Mouse (Mus musculus): ENCODE measurements around the gene Jmjd1c. TPM values are rescaled to one million over a fixed set of nuclear protein-coding genes. Genes with fewer than 3 reads are reported as not detected.

Jmjd1c gene
- polyA plus RNA-seq, 1 experiment from 2014 or later, result 10.9 TPM

DNA sequence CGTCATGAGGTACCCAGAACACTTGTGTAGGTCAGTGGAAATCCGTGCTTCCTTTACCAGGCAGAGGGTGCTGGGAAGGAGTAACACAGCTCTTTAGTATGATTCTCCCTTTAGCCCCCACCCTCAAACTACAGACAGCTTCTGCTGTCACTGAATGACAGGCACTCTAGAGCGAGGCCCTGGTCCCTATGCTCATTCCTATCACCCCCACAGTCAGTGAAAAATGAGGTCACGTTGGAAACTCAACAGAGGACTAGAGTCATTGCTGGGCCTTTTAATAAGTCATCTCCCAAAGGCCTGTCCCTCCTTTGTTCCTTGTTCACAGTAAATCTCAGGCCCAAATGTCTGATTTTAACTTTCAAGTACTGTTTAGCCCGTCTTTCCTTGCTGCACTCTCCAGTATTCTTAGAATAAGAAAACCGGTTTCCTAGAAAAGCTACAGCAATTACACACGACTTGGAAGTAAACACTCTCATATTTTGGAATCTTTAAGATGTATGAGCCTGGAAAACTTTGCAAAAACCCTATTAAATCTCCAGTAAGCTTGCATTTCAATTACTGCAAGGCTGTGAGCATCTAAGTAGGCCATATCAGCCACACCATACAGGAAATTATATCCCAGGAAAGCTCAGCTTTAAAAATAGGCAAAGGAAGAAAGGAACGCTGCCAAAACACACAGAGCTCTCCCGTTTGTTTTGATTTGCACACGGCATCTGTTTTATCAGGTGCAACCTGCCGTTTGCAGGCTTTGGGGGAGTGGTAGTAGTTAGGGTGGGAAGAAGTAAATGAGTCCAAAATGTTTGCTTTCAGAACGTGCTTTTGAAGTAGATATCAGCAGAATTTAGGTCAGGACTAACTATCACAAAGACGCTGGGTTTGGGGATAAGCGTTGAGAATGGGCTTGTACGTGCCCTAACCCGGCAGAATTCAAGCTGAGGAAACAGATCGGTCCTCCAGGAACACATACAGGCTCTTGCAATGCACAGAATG is 39.8 kb upstream of the Jmjd1c start:
- Histone ChIP-seq H3K36me3 (ENCODE audit: control insufficient read depth, insufficient read depth) (no peaks in the 10 kb centered on the region), H3K9me3 (replicated peaks; ENCODE audit: control insufficient read depth, low read length) (no peaks in the 10 kb centered on the region), H3K4me3 (ENCODE audit: low read depth, low read length) (peak overlapping the region; percentile 18; the same call in 1 of the 2 replicates), H3K27me3 (ENCODE audit: control insufficient read depth, insufficient read depth, low read depth, low read length) (no peaks in the 10 kb centered on the region), H3K27ac (ENCODE audit: low read length) (peak overlapping the region; percentile 29), H3K4me2 (ENCODE audit: low read depth, low read length) (peak overlapping the region; percentile 36), H3K4me1 (ENCODE audit: control insufficient read depth, low read depth, low read length) (peaks cover 14% of the 10 kb centered on the region), H3K9ac (ENCODE audit: low read depth, low read length) (no peak overlapping the region)
- WGBS (ENCODE audit: insufficient replicate concordance), result 35% methylated on average over 17 of the region's 17 CpGs
- ATAC-seq (ENCODE audit: low read depth), result peak; percentile 54

DNA sequence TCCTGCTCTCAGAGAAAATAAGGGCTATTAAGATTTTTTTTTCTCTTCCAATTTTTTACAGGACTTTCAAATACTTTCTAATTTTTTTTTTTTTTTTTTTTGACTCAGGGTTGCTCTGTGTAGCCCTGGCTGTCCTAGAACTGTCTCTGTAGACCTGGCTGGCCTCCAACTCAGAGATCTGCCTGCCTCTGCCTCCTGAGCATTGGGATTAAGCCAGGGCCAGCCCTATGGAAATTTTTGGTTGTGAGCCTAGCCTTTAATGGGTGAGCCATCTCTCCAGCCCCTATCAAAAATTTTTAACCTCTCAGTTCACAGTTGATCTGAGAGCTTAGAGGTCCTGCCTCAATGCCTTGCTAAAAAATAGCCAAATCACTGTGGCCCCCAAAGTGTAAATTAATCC is 38.7 kb upstream of the Jmjd1c start:
- peaks cover 11% of the 10 kb centered on the region for H3K4me1 ChIP-seq (ENCODE audit: control insufficient read depth, low read depth, low read length)
- no peak overlapping the region for H3K27ac ChIP-seq (ENCODE audit: low read length)
- H3K9ac ChIP-seq (ENCODE audit: low read depth, low read length), result no peak overlapping the region
- no peak overlapping the region for H3K4me2 ChIP-seq (ENCODE audit: low read depth, low read length)
- H3K4me3 ChIP-seq (ENCODE audit: low read depth, low read length), result no peak overlapping the region
- ATAC-seq (ENCODE audit: low read depth), result no peak
- H3K27me3 ChIP-seq (ENCODE audit: control insufficient read depth, insufficient read depth, low read depth, low read length), result no peaks in the 10 kb centered on the region
- H3K36me3 ChIP-seq (ENCODE audit: control insufficient read depth, insufficient read depth), result no peaks in the 10 kb centered on the region
- no peaks in the 10 kb centered on the region for H3K9me3 ChIP-seq (replicated peaks; ENCODE audit: control insufficient read depth, low read length)

DNA sequence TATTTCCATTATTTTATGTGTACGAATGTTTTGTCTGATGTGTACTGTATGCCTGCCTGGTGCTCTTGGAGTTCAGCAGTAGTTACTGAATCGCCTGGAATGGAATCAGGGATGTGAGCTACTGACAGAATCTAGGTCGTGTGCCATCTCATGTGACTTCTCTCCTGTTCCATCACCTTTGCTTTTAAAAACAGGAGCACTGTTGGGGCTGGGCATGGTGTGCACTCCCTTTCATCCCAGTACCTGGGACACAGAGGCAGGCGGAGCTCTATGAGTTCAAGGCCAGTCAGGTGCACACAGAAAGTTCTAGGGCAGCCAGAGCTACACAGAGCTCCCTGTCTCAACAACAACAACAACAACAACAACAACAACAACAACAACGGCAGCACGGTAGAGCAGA is 38.2 kb upstream of the Jmjd1c start:
- no peaks in the 10 kb centered on the region for H3K27me3 ChIP-seq (ENCODE audit: control insufficient read depth, insufficient read depth, low read depth, low read length)
- 82% methylated on average over 6 of the region's 6 CpGs for WGBS (ENCODE audit: insufficient replicate concordance)
- H3K4me2 ChIP-seq (ENCODE audit: low read depth, low read length), result no peak overlapping the region
- H3K4me1 ChIP-seq (ENCODE audit: control insufficient read depth, low read depth, low read length), result peaks cover 11% of the 10 kb centered on the region
- no peak overlapping the region for H3K4me3 ChIP-seq (ENCODE audit: low read depth, low read length)
- no peaks in the 10 kb centered on the region for H3K36me3 ChIP-seq (ENCODE audit: control insufficient read depth, insufficient read depth)
- H3K9me3 ChIP-seq (replicated peaks; ENCODE audit: control insufficient read depth, low read length), result no peaks in the 10 kb centered on the region
- H3K9ac ChIP-seq (ENCODE audit: low read depth, low read length), result no peak overlapping the region
- no peak for ATAC-seq (ENCODE audit: low read depth)
- H3K27ac ChIP-seq (ENCODE audit: low read length), result no peak overlapping the region

DNA sequence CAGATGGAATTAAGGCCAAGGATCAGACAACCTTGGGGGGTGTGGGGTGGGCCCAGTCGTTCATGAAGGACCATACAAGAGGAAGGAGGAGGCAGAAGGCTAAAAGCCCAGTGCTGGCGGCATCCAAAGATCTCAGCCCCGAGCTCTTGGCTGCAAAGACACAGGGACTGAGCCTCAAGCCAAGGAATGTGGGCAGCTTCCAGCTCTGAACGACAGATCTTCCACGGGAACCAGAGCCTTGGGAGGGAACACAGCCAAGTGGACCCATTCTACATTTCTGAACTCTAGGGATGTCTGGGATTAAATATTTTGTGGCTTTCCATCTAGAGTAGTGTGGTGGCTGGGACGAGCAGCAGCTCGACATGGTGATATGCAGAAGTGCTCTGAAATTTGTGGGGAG is 37.6 kb upstream of the Jmjd1c start:
- Histone ChIP-seq H3K4me1 (ENCODE audit: control insufficient read depth, low read depth, low read length) (peaks cover 11% of the 10 kb centered on the region), H3K4me3 (ENCODE audit: low read depth, low read length) (no peak overlapping the region), H3K9ac (ENCODE audit: low read depth, low read length) (no peak overlapping the region), H3K36me3 (ENCODE audit: control insufficient read depth, insufficient read depth) (no peaks in the 10 kb centered on the region), H3K4me2 (ENCODE audit: low read depth, low read length) (no peak overlapping the region), H3K27me3 (ENCODE audit: control insufficient read depth, insufficient read depth, low read depth, low read length) (no peaks in the 10 kb centered on the region), H3K9me3 (replicated peaks; ENCODE audit: control insufficient read depth, low read length) (no peaks in the 10 kb centered on the region), H3K27ac (ENCODE audit: low read length) (no peak overlapping the region)
- 69% methylated on average over 7 of the region's 7 CpGs for WGBS (ENCODE audit: insufficient replicate concordance)
- ATAC-seq (ENCODE audit: low read depth), result no peak

DNA sequence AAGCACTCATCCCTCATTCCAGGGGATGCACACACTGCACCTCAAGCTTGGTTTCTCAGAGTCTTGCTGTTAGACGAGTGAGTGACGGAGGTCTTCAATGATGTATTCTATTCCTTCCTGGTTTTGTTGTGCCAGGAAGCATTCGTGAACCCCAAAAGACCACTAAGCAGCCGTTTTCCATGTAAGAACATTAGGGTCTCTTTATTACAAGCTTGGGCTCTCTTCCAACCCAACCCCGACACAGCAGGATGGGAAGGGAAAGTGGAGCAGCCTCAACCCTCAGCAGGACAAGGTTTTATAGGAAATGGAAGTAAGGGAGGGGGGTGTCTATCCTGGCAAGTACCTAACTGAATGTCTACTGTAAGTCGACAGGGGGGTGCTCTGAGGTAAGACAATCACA is 37.2 kb upstream of the Jmjd1c start:
- Histone ChIP-seq H3K4me1 (ENCODE audit: control insufficient read depth, low read depth, low read length) (peaks cover 11% of the 10 kb centered on the region), H3K4me2 (ENCODE audit: low read depth, low read length) (no peak overlapping the region), H3K27me3 (ENCODE audit: control insufficient read depth, insufficient read depth, low read depth, low read length) (no peaks in the 10 kb centered on the region), H3K27ac (ENCODE audit: low read length) (no peak overlapping the region), H3K36me3 (ENCODE audit: control insufficient read depth, insufficient read depth) (no peaks in the 10 kb centered on the region), H3K4me3 (ENCODE audit: low read depth, low read length) (no peak overlapping the region), H3K9me3 (replicated peaks; ENCODE audit: control insufficient read depth, low read length) (no peaks in the 10 kb centered on the region), H3K9ac (ENCODE audit: low read depth, low read length) (no peak overlapping the region)
- ATAC-seq (ENCODE audit: low read depth), result no peak
- WGBS (ENCODE audit: insufficient replicate concordance), result 65% methylated on average over 6 of the region's 6 CpGs

DNA sequence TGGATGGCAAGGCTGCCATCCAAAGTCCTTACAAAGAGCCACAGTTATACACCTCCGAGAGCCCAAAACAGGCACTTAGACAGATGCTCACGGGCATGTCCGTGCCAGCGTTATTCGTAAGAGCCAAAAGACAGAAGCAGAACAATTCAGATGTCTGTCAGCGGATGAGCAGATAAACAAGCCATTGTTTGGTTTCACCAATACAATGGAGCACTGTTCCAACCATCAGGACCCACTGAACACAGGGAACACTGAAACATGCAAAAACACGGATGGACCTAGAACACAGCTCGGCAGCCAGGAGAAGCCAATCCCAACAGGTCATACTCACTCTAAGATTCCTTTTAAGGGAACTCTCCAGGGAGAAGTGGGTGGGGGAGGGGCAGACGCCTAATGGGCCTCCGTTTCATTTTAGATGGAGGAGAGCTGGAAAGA is 34.5 kb upstream of the Jmjd1c start:
- no peaks in the 10 kb centered on the region for H3K9me3 ChIP-seq (replicated peaks; ENCODE audit: control insufficient read depth, low read length)
- H3K27me3 ChIP-seq (ENCODE audit: control insufficient read depth, insufficient read depth, low read depth, low read length), result no peaks in the 10 kb centered on the region
- no peak overlapping the region for H3K4me3 ChIP-seq (ENCODE audit: low read depth, low read length)
- no peak overlapping the region for H3K4me2 ChIP-seq (ENCODE audit: low read depth, low read length)
- no peaks in the 10 kb centered on the region for H3K36me3 ChIP-seq (ENCODE audit: control insufficient read depth, insufficient read depth)
- ATAC-seq (ENCODE audit: low read depth), result no peak
- H3K9ac ChIP-seq (ENCODE audit: low read depth, low read length), result no peak overlapping the region
- H3K4me1 ChIP-seq (ENCODE audit: control insufficient read depth, low read depth, low read length), result peaks cover 9% of the 10 kb centered on the region
- H3K27ac ChIP-seq (ENCODE audit: low read length), result no peak overlapping the region
- WGBS (ENCODE audit: insufficient replicate concordance), result 61% methylated on average over 10 of the region's 10 CpGs

DNA sequence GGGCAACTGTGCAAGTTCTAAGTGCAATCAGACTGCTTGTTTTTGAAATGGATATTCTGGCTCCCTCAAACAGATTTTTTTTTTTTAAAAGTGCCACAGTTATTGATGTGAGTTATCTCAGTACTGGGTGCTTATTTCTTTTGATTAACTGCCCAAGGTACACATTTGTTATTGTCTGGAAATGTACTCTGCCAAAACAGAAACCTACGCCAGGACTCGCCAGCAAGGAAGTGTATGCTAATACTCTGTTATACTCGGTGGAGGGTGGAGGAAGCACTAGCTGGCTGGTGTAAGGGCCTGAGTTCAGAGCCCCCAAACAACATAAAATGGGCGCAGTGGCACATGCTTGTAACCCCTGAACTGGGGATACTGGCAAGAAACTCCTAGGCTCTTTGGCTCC is 34.1 kb upstream of the Jmjd1c start:
- Histone ChIP-seq H3K9ac (ENCODE audit: low read depth, low read length) (no peak overlapping the region), H3K4me1 (ENCODE audit: control insufficient read depth, low read depth, low read length) (peaks cover 6% of the 10 kb centered on the region), H3K27ac (ENCODE audit: low read length) (no peak overlapping the region), H3K4me3 (ENCODE audit: low read depth, low read length) (no peak overlapping the region), H3K9me3 (replicated peaks; ENCODE audit: control insufficient read depth, low read length) (no peaks in the 10 kb centered on the region), H3K27me3 (ENCODE audit: control insufficient read depth, insufficient read depth, low read depth, low read length) (no peaks in the 10 kb centered on the region), H3K36me3 (ENCODE audit: control insufficient read depth, insufficient read depth) (no peaks in the 10 kb centered on the region), H3K4me2 (ENCODE audit: low read depth, low read length) (no peak overlapping the region)
- ATAC-seq (ENCODE audit: low read depth), result no peak
- 62% methylated on average over 4 of the region's 4 CpGs for WGBS (ENCODE audit: insufficient replicate concordance)

DNA sequence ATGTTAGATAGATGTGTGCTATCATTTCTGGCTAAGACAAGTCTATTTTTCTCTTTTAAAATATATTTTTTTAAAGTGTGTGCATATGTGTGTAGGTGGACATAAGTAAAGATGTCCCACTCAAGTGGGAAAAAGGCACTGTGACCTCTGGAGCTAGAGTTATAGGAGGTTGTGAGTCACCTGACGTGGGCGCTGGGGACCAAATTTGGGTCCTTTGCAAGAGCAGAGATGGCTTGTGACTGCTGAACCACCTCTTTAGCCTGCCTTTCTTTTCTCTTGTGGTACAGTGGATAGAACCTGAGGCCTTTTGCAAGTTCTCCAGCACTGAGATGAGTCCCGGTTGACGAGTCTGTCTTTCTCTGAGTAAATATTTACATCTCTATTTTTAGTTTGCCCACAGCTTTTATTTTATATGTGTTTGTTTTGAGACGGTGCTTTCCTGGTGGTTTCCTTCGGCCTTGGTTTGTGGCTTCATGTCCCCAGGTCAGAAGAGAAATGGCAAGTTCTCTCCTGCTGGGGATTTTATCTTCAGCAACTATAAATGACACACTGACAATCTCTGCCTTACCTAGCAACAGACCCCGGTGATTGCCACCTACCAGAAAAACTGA is 30.5 kb upstream of the Jmjd1c start:
- Histone ChIP-seq H3K4me1 (ENCODE audit: control insufficient read depth, low read depth, low read length) (peaks cover 5% of the 10 kb centered on the region), H3K36me3 (ENCODE audit: control insufficient read depth, insufficient read depth) (no peaks in the 10 kb centered on the region), H3K9ac (ENCODE audit: low read depth, low read length) (no peak overlapping the region), H3K4me3 (ENCODE audit: low read depth, low read length) (no peak overlapping the region), H3K27me3 (ENCODE audit: control insufficient read depth, insufficient read depth, low read depth, low read length) (no peaks in the 10 kb centered on the region), H3K27ac (ENCODE audit: low read length) (no peak overlapping the region), H3K4me2 (ENCODE audit: low read depth, low read length) (no peak overlapping the region), H3K9me3 (replicated peaks; ENCODE audit: control insufficient read depth, low read length) (no peaks in the 10 kb centered on the region)
- no peak for ATAC-seq (ENCODE audit: low read depth)
- 68% methylated on average over 7 of the region's 7 CpGs for WGBS (ENCODE audit: insufficient replicate concordance)

DNA sequence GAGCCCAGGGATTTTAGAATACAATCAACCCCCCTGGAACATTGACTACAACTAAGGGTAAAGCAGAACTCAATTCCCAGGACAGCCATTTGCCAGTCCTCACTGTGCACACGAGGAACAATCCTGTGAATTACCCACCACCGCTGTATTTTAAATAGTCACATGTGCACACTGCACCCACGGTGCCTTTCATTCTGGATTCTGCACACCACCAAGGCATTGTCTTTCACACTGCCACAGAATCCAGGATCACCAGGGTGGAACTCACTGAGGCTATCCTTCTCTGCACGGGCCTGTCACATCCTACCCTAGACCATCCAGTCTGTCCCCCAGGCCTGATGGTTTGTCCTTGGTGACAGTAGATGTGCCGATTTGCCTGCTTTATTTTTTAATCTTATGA is 30.0 kb upstream of the Jmjd1c start:
- Histone ChIP-seq H3K9me3 (replicated peaks; ENCODE audit: control insufficient read depth, low read length) (no peaks in the 10 kb centered on the region), H3K9ac (ENCODE audit: low read depth, low read length) (no peak overlapping the region), H3K4me3 (ENCODE audit: low read depth, low read length) (no peak overlapping the region), H3K4me2 (ENCODE audit: low read depth, low read length) (no peak overlapping the region), H3K27ac (ENCODE audit: low read length) (no peak overlapping the region), H3K27me3 (ENCODE audit: control insufficient read depth, insufficient read depth, low read depth, low read length) (no peaks in the 10 kb centered on the region), H3K4me1 (ENCODE audit: control insufficient read depth, low read depth, low read length) (peaks cover 5% of the 10 kb centered on the region), H3K36me3 (ENCODE audit: control insufficient read depth, insufficient read depth) (no peaks in the 10 kb centered on the region)
- WGBS (ENCODE audit: insufficient replicate concordance), result 54% methylated on average over 5 of the region's 5 CpGs
- no peak for ATAC-seq (ENCODE audit: low read depth)

Data from liver, embryonic 16.5 days (tissue).